Mouse (Mus musculus) kidney, adult 2 months (tissue): Measurements from ENCODE around the gene Mafg.

Source experiments
- CTCF ChIP-seq: fragments of 200-500 bp; conservative IDR thresholded peaks from 2 replicates; pipeline ENCODE4 v1.5.1; 2011; ENCODE audit warnings: low read depth, mild to moderate bottlenecking, control low read depth, low read length, moderate library complexity, mixed read lengths; ENCODE audit not compliant: insufficient read depth, insufficient read length
- POLR2A ChIP-seq: fragments of 200-500 bp; IDR thresholded peaks from one replicate; pipeline ENCODE4 v1.6.1; 2011; ENCODE audit warnings: low read depth, low read length, control low read depth

DNA sequence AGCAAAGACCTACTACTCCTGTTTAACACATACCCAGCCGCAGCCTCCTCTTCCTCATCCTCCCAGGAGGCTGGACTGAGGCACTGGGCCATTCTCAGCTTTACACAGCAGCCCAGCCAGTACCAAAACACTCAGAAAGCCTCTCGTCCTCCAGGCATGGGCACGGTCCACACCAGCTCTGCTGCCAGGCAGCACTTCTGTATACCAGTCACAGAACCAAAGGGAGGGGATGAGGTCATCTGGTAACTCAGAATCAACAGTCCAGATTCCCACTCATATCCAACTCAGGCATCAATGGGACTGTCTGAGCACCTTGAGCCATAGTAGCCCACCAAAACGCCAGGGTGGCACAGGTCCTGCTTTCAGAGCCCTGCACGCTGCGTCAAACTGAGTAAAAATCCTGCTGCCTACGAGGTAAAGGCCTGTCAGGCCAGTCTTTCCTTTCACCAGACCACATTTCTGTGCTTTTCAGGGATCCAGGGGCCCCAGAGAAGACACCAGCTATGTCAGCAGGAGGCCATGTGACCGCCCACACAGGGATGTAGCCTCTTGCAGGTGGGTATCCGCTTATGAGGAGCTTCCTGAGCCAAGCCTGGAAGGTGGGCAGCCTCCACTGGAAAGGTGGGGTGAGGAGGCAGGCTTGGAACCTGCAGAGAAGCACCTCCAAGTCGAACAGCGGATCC is 6.5 kb downstream of the Mafg start:
- TF ChIP-seq CTCF = no peak
- TF ChIP-seq POLR2A = no peak
